Mouse (Mus musculus) megakaryocyte-erythroid progenitor cell, adult 5 weeks (primary cell): ENCODE measurements around the gene Rsg1. TPM values are rescaled to one million over a fixed set of nuclear protein-coding genes. Genes with fewer than 3 reads are reported as not detected.

Experiments
- polyA plus RNA-seq: library from polyadenylated mRNA; stranded (reverse); fragments of >175 nt; gene quantifications from 2 replicates; pipeline ENCODE4 v1.2.3, GENCODE M21; 2012

The Rsg1 gene
- 2.6 and 3.3 TPM in 2 replicates for polyA plus RNA-seq

GRCm38 (mm10) chr4:141213770-141214336 is at the start of gene Rsg1:
TSS of gene Rsg1 (plus strand) at chr4:141213956.

GRCm38 (mm10) chr4:141239388-141240125 is 25.8 kb downstream of the Rsg1 start, which contains the start of gene Arhgef19:
TSS of gene Arhgef19 (plus strand) at chr4:141239499.

Other genes with a start within 250 kb of the Rsg1 start
- gene Atp13a2, start 227.1 kb upstream of the Rsg1 start, polyA plus RNA-seq: 203 and 226 TPM in 2 replicates
- gene Mfap2, start 203.5 kb upstream of the Rsg1 start, polyA plus RNA-seq: 0.62 and 1.4 TPM in 2 replicates
- gene Crocc, start 153.4 kb upstream of the Rsg1 start, polyA plus RNA-seq: 22.6 and 32.8 TPM in 2 replicates
- 97.0 and 104 TPM in 2 replicates for gene Necap2, start 135.6 kb upstream of the Rsg1 start, polyA plus RNA-seq
- not detected in 2 replicates for gene Spata21, start 125.6 kb upstream of the Rsg1 start, polyA plus RNA-seq
- gene Szrd1, start 74.2 kb upstream of the Rsg1 start, polyA plus RNA-seq: 106 and 123 TPM in 2 replicates
- gene Fbxo42, start 66.0 kb upstream of the Rsg1 start, polyA plus RNA-seq: 15.0 and 15.5 TPM in 2 replicates
- not detected in 2 replicates for gene Arhgef19, start 25.5 kb downstream of the Rsg1 start, polyA plus RNA-seq
- 1.7 and 2.5 TPM in 2 replicates for gene Epha2, start 87.3 kb downstream of the Rsg1 start, polyA plus RNA-seq
- not detected in 2 replicates for gene Fam131c, start 154.3 kb downstream of the Rsg1 start, polyA plus RNA-seq
- not detected in 2 replicates for gene Clcnka, start 184.8 kb downstream of the Rsg1 start, polyA plus RNA-seq
- not detected in 2 replicates for gene Clcnkb, start 202.1 kb downstream of the Rsg1 start, polyA plus RNA-seq
- gene Hspb7, start 206.8 kb downstream of the Rsg1 start, polyA plus RNA-seq: 0.03 and 0.04 TPM in 2 replicates
- gene Srarp, start 222.1 kb downstream of the Rsg1 start, polyA plus RNA-seq: not detected in 2 replicates
- 89.6 and 120 TPM in 2 replicates for gene Zbtb17, start 230.7 kb downstream of the Rsg1 start, polyA plus RNA-seq